Mouse (Mus musculus) heart, postnatal 25 days (tissue): ENCODE results near the gene Bcan. TPM values are rescaled to one million over a fixed set of nuclear protein-coding genes. Genes with fewer than 3 reads are reported as not detected.

ENCODE experiments used
- DNase-seq: peaks from one replicate; pipeline ENCODE4 v3.0.0; 2022; ENCODE audit warnings: low spot score
- intact Hi-C: fragments of 180-260 bp; cut with DNase I; formaldehyde crosslinking; loops from one replicate; pipeline ENCODE4 v1.15.1; 2025
- total RNA-seq, 2 experiments: library from RNA; stranded (reverse); gene quantifications; 2 replicates each; pipeline ENCODE4 v1.2.3; 2021

Gene Bcan
- total RNA-seq, 2 experiments from 2014 or later: 0.14 to 0.26 TPM

DNA sequence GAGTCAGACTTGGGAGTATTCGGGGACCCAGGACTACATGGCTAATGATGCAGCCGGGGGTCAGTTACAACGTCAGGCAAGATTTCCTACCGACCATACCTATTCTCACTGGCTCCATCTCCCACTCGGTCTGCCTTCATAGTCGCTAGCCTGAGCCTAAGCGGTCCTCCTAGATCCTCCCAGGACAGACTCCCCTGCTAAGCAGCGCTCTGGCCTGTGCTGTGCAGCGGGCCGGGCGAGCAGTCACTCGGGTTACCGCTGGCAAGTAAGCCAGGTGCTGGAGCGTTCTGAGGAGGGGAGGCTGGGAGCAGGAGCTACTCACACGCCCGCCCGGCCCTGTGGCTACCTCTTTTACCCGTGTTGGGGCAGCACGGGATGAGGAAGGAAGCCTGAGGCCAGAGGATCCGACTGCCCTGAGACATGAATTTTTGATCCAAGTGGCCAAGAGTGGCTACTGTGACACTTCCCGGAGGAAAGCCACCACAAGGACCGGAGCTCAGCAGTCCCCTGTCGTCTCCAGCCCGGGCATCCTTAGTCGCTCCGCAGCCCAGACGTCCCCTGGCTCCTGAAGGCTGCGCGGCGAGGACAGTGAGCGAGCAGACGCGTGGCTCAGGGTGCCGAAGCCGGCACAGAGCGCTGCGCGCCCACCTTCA is 661 bp downstream of the Bcan start:
- no peak for DNase-seq
- intact Hi-C loops: no loop called here

DNA sequence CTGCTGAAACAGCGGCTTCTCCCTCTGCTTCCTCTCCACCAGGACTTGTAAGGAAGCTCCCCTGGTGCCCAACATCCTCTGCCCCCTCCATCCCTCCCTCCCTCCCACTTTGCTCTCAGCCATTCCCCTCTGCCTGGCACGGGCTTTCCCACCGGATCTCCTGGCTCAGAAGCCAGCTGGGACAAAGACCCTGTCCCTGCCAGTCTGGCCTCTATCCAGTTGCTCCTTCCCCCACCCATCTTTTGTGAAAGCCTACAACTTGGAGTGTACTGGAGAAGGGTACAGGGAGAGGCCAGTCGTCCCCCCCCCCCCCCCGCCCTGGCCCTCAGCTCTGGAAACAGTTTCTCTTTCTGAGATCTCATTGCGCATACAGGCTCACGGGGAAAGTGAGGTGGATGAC is 1.3 kb downstream of the Bcan start:
- intact Hi-C loops: no loop called here
- no peak for DNase-seq

DNA sequence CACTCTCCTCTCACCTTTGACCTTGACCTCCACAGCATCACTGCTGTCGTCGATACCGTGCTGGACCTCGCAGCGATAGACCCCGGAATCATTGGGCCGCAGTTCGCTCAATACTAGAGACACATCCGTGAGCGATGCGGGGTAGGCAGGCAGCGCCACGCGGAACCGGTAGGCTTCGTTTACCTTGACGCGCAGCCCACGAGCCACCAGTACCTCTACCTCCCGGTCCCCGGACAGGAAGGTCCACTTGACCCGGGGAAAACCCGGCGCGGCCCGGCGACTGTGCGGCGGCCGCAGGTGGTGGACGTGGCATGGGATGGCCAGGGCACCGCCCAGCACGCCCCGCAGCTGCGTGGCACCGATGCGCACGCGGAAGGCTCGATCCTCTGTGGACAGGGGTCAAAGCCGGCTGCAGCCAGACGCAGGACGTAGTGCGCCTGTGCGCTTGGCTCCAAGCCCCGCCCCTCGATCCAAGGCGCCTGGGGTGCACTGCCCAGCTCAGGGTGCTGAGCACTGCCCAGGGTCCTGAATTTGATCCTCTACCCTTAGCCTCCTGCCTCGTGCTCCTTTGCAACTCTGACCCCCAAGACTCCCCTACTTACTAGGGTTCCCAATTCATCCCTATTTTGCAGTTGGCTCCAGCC is 2.9 kb downstream of the Bcan start:
- no peak for DNase-seq
- intact Hi-C loops: no loop called here

DNA sequence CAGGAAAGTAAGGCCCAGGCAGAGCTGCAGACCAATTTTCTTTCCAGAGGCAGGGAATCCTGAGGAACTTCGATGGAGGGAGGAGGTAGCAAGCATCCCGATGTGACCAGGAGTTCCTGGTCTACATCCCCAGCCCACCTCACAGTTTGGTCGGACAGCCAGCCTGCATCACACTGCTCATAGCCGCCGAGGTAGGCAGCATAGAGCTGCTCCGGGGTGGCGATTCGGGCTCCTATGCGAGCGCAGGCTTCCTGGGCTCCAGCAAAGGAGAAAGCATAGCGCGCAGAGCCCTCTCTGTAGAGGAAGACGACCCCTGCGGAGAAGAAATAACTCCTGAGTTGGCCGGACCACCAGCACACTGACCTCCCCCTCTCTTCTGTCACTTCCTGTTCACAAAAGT is 3.6 kb downstream of the Bcan start:
- no peak for DNase-seq
- intact Hi-C loops: no loop called here

DNA sequence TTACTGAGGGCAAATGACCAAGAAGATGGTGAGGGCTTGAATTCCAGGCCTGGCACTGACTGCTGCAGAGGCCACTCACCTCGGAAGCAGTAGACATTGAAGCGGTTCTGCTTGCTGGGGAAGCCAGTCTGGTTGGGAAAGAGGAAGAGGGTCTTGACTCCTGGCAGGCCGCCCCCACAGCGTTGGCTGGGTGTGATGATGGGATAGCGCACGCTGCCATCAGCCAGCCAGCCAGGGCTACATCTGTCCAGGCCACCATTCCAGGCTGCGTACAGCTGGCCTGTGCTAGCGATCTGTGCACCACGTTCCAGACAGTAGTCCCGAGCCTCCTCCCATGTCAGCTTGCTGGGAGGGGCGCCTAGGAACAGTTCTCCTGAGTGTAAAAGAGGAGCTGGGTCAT is 4.7 kb downstream of the Bcan start:
- no peak for DNase-seq
- intact Hi-C loops: no loop called here

DNA sequence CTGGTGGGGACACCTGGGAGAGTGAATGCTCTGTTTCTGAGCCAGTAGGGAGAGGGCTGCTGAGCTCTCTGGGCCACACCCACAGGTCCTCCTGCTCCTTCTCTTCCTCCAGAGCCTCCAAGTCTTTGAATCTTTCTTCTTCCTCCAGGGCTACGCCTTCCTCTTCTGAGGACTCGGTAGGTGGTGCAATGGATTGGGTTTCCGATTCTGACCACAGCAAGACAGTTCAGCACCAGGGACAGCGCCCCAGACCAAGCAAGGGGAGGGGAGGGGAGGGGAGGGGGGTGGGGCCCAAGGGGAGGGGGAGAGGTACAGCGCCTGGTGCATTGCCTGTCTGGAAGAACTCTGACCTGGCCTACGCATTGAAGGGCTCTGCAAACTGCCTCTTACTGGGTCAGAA is 6.6 kb downstream of the Bcan start:
- intact Hi-C loops: no loop called here
- no peak for DNase-seq

DNA sequence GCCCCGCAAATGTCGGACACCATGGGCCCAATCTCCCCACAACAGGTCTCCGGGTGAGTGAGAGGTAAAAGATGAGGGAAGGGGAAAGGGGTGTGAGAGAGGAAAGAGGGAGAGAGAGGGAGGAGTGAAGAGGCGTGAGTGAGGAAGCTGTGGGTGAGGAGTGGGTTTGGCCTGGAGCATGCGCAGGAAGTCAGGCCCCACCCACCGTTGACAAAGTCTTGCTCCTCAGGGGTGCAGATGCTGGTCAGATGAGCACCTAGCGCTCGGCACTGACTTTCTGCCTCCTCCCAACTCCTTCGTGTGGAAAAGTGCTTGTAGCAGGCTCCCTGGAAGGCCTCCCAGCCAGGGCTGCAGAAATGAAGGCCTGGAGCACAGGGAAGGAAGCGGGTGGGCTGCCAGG is 10.1 kb downstream of the Bcan start:
- no peak for DNase-seq
- intact Hi-C loops: loop anchor here (10.0 kb wide), 1 partner anchor 225 kb away; no protein-coding TSS in a partner anchor

DNA sequence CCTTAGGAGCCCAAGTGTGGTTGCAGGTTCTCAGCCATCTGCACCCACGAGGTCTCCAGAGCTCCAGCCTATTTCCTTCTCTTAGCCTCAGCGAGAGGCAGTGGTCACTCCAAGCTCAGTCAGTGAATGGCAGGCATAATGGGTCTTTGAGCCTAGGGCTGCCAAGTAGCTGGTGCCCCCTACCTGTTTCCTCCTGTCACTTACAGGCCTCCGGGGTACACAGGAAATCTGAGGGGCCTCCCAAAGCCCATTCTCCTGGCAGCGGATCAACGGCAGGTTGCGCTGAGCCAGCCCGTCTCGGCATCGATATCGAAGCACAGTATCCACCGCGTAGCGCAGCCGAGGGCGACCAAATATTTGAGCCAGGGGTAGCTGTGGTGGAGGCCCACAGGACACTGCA is 12.0 kb downstream of the Bcan start:
- DNase-seq: no peak
- intact Hi-C loops: loop anchor here (10.0 kb wide), 1 partner anchor 223 kb away; no protein-coding TSS in a partner anchor

DNA sequence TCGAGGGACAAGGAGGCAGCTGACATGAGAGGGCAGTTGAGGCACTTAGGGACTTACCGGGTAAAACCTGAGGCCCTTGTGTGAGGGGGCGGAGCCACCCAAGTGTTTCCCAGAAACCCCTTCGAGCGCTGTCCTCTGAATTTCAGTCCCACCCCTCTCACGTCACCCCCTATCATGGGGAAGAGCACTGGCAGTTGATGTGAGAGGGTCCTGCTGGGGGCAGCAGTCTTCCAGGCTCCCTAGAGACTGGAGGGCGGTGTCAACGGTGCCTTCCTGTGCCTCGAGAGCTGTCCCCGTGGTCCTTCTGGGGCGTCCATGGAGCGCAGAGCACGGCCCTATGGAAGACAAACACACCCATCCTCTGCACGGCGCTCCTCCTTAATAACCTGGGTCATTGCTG is 12.4 kb downstream of the Bcan start:
- intact Hi-C loops: loop anchor here (1.0 to 10.0 kb wide), 3 partner anchors 17 to 223 kb away; no protein-coding TSS in a partner anchor
- no peak for DNase-seq

DNA sequence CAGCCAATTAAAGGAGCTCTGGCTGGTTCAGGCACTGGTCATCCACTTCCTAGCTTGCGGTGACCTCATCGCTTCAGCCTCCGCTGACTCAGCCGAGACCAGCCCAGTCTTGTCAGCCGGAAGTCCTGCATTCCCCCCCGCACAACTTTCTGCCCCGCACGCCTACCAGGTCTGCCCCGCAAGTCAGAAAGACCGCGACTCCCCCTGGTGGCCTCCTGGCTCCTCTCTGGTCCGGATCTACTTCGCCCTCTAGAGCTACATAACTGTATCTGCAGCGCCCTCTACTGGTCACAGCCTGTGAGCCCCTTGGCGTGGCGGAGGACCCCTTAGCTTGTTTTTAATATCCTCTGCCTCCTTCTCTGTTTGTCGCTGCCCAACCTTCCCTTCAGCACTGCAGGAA is 13.2 kb downstream of the Bcan start:
- intact Hi-C loops: loop anchor here (1.0 to 10.0 kb wide), 3 partner anchors 17 to 222 kb away; no protein-coding TSS in a partner anchor
- peak; percentile 86 for DNase-seq

DNA sequence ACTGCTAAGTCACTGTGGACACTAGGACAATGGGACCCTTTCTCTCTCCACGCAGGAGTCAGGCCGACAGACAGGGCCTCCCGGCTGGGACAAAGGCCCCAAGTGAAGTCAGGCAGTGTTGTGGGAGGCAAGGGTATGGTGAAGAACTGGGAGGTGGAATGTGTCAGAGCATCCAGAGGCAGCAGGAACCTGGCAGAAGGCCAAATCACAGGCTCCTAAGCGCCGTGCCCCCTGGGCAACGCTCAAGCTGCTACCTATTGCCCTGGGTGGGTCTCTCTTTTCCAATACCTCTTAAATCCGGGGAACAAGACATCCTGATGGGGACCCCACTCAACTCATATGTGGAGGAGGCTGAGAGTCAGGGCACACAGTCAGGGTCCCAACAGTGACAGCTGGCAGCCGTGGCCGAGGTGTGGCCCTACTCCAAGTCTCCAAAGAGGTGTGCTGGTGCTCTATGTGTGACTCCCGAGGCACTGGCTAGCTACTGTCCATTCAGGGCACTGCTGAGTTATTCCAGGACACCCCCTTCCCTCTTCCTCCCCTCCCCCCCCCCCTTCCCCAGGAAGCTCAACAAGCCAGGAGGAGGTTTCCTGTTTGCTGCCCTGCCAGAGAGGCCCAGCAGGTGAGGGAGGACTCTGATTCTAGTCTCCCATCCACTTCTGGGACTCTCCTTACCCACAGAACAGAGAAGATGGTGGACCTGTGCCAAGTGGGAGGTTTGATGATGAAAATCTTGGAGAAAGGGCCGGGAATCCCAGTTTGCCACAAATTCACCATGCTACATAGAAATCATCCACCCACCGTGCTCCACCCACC is 14.3 kb downstream of the Bcan start:
- intact Hi-C loops: loop anchor here (10.0 kb wide), 1 partner anchor 221 kb away; no protein-coding TSS in a partner anchor
- no peak for DNase-seq

DNA sequence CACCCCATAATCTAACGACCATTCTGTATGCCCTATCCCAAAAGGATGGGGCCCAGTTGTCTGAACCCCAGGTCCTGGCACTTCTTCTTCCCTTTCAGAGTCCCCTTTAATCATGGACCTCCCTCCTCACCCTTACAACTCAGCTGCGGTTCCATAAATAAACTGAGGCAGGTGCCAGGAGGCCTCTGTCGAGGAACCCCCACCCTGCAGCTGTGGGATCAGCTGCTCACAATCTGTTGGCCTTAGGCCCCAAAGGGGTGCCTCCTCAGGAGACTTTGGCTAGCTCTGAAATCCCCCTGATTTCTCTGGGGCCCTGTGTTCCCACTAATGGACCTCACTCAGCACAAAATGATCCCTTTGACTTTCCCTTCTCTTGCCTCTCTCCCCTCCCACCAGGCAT is 15.9 kb downstream of the Bcan start:
- intact Hi-C loops: loop anchor here (10.0 kb wide), 1 partner anchor 219 kb away; no protein-coding TSS in a partner anchor
- no peak for DNase-seq

DNA sequence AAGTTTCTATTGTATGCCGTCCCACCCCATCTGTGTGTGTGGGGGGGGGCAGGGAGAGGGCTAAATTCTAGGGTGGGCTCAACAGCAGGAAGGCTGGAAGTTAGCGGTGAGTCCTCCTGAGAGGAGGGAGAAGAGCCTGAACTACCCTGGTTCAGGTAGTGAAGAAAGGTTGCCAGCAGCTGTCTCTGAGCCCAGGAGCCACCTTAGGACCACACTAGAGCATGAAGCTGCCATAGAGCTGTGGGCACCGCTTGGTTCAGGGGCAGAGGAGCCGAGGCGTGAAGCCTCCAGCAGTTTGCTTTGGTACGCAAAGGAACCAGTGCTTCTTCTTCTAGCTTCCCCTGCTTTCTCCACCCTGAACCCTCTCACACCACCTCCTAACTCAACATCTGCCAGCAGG is 16.4 kb downstream of the Bcan start:
- intact Hi-C loops: loop anchor here (10.0 kb wide), 1 partner anchor 219 kb away; no protein-coding TSS in a partner anchor
- no peak for DNase-seq

DNA sequence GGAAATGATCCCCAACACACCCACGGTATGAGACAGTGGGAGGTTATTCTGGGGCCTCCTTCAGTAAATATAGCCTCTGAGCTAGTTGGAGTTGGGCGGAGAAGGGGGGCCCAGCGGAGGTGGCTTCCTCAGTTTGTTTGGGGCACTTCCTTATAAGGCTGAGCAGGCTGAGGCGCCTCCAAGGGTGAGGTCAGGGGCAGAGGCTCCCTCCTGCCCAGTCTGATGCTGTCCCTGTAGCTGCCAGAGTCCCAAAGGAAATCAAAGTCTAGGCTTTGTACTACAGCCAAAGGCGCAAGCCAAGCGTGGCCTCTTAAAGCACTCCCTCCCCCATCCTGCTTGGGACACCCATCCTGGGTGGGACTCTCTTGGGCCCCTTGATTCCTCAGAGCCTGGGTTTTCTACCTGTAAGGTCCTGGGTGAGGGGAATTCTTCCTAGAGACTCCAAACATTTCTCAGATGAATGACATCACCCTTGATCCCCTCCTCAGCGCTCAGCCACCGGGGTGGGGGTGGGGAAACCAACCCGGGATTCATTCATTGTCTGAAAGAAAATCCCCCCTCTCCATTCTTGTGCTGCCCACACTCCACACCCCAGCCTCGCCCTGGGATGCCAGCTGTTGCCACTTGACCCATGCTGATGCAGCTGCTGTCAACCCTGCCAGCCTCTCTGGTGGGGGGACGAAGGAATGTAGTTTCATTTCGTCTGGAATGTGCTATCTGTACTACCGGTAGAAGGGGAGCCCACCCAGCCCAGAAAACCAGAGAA is 17.0 kb downstream of the Bcan start:
- peak; percentile 74 for DNase-seq
- intact Hi-C loops: loop anchor here (10.0 kb wide), 1 partner anchor 218 kb away; no protein-coding TSS in a partner anchor

DNA sequence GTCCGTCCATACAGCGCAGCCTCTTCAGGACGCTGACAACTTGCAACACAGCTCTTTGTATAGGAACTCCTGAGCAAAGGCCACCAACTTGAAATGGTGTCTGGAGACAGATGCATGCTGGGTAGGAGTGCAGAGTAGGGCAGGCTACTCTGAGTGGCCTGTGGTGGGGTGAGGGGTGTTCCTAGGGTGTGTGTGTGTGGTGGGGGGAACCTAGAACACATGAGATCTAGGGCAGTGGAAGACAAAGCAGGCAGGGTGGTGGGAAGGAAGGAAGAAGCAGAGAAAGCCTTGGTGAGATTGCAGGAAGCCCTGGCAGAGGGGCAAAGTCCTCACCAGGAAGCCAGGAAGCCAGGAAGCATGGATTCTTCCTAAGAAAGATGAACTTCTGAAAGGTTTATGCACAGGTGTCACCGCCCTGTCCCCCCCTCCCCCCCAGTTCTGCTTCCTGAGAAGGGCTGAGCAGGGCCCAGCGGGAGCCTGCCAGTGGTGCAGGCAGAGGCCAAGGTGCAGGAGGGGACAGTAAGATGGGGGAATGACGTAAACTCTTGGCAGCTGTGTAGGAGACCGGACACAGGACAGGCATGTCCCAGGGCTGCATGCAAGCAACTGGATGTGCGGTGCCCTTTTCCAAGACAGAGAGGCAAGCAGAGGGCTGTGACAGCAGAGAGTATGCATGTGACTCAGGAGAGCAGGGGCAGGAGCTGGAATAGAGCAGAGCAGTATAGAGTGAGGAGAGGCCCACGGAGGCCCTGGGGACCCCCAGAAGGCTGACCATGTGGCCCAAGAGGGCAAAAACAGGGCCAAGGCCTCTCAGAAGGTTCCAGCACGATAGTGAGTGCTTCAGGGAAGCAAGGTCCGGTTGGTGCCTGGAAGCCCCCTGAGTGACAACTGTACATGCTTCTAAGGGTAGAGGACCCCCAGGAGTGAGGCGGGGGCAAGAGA is 17.9 kb downstream of the Bcan start:
- intact Hi-C loops: loop anchor here (10.0 kb wide), 1 partner anchor 217 kb away; no protein-coding TSS in a partner anchor
- DNase-seq: peak; percentile 69

DNA sequence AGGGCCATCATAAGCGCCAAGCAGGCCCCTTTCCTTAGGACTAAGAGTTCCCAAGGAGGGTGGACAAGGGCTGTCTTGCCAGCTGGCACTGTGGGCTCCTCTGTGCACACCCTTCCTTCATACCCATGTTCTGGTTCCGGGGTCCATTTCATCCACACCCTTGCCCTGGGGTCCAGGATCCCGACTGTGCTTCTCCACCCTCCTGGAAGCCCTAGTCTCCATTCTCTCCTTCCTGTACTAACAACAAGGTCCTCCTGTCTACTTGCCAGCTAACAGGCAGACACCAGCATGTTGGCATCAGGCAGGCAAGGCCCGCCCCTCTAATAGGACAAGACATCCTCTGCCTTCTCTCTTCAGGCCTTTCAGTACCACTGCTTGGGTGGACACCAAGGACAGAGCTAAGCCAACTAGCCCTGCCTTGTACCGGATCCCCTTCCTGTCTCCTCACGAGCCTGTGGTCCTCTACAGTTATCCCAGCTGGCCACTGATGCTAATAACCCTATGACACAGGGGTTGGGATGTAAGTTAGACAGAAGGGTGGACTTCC is 18.7 kb downstream of the Bcan start:
- no peak for DNase-seq

DNA sequence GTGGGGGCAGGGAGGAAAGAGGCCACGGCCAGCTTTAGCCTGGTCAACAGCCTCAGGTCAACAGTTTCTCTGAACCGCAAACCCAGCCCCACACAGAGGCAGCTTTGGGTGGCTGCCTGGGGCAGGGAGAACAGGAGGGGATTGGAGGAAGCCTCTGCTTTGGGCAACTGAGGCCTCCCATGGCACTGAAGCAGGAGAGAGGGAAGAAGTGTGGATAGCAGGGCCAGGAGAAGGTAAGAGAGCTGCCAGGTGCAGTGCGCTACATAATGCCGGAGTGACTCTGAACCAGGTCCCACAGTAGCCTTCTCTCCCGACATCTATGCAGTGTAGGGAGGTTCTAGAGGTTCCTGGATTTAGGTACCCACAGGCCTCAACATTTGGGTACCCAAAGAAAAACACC is 19.3 kb downstream of the Bcan start:
- intact Hi-C loops: loop anchor here (10.0 kb wide), 1 partner anchor 216 kb away; no protein-coding TSS in a partner anchor
- DNase-seq: no peak

More for the DNA sequence above, 18.7 kb downstream of the Bcan start:
- intact Hi-C loops: loop anchor here (10.0 kb wide), 1 partner anchor 216 kb away; no protein-coding TSS in a partner anchor

DNA sequence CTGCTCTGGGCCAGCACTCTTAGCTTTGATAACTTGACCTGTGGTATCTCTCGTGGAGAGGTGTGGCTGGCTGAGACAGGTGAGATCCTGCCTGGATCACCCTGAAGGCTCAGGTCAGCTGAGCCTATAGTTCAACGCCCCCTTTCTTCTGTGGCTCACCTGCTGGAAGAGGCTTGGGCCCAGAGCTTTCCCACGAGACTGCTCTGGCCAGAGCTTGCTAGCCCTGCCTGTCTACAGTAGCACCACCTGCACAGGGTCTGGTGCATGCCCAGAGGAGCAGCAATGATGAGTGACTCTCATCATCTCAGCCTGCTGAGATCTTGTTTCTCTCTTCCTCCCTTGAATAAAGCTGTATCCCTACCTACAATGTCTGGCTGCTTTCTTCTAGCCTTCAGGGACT is 19.9 kb downstream of the Bcan start:
- intact Hi-C loops: loop anchor here (10.0 kb wide), 1 partner anchor 215 kb away; no protein-coding TSS in a partner anchor

More for the DNA sequence above, 19.9 kb downstream of the Bcan start:
- no peak for DNase-seq
